Mouse (Mus musculus) heart, postnatal 0 days (tissue): Measurements from ENCODE around the gene Lrrc15. TPM values are rescaled to one million over a fixed set of nuclear protein-coding genes. Genes with fewer than 3 reads are reported as not detected.
A peak's percentile ranks its signal among the peaks of the same experiment; 100 is the strongest.

Experiments
- ATAC-seq: fragments of 200-750 bp; cut with Nextera tagmentation; 2 replicates; pipeline ENCODE4 v1.8.0; 2017; ENCODE audit warnings: low read depth, moderate number of reproducible peaks, moderate library complexity; ENCODE audit not compliant: insufficient read depth
- DNase-seq: peaks from one replicate; pipeline ENCODE4 v3.0.0-alpha.2; 2016; ENCODE audit warnings: low spot score
- H3K27ac ChIP-seq: fragments of 300-500 bp; sonication (generic); 2 replicates; pipeline ENCODE4 v1.5.1; 2014; ENCODE audit warnings: low read depth, mild to moderate bottlenecking
- H3K27me3 ChIP-seq: fragments of 300-500 bp; sonication (generic); 2 replicates; pipeline ENCODE4 v1.6.1; 2014; ENCODE audit warnings: low read length, mixed read lengths; ENCODE audit not compliant: control insufficient read depth, insufficient read depth
- H3K36me3 ChIP-seq: fragments of 300-500 bp; sonication (generic); replicated peaks from 2 replicates; pipeline ENCODE4 v1.6.1; 2014; ENCODE audit warnings: low read length, mixed read lengths; ENCODE audit not compliant: control insufficient read depth, insufficient read depth
- H3K4me1 ChIP-seq: fragments of 300-500 bp; sonication (generic); 2 replicates; pipeline ENCODE4 v1.6.1; 2014; ENCODE audit warnings: antibody characterized with exemption; ENCODE audit not compliant: control insufficient read depth, insufficient read depth
- H3K4me2 ChIP-seq: fragments of 300-500 bp; sonication (generic); 2 replicates; pipeline ENCODE4 v1.6.1; 2014; ENCODE audit warnings: low read depth, mild to moderate bottlenecking, low read length, moderate library complexity
- H3K4me3 ChIP-seq: fragments of 300-500 bp; sonication (generic); 2 replicates; pipeline ENCODE4 v1.5.1; 2014; ENCODE audit warnings: low read depth, low read length
- H3K9ac ChIP-seq: fragments of 300-500 bp; sonication (generic); replicated peaks from 2 replicates; pipeline ENCODE4 v1.6.1; 2014; ENCODE audit warnings: low read depth, low read length, mixed read lengths
- H3K9me3 ChIP-seq: fragments of 300-500 bp; sonication (generic); replicated peaks from 2 replicates; pipeline ENCODE4 v1.6.1; 2016; ENCODE audit warnings: low read length; ENCODE audit not compliant: control insufficient read depth
- CTCF ChIP-seq: IDR thresholded peaks from 2 replicates; pipeline ENCODE4 v1.5.1; 2016; ENCODE audit warnings: antibody characterized with exemption, control low read depth, low read depth
- EP300 ChIP-seq: IDR thresholded peaks from 2 replicates; pipeline ENCODE4 v1.6.1; 2016; ENCODE audit warnings: antibody characterized with exemption, low read depth
- WGBS: fragments of 180-500 bp; shearing (Covaris S2); extraction: QIAGEN DNeasy Blood & Tissue Kit; methylation state at CpG from one replicate; pipeline ENCODE4 v1.1.7; 2014; 5-methylcytosine and 5-hydroxymethylcytosine counted together
- polyA plus RNA-seq: library from polyadenylated mRNA; unstranded; fragments of >200 nt; fragmentation: Nextera tagmentation; extraction: Ambion mirVana; gene quantifications from 2 replicates; pipeline ENCODE4 v1.2.1, GENCODE M21; 2015
- total RNA-seq: library from RNA; depleted of rRNA; stranded (reverse); fragments of >200 nt; gene quantifications from 2 replicates; pipeline ENCODE4 v1.2.3, GENCODE M21; 2014; ENCODE audit warnings: low replicate concordance

Lrrc15 gene
- total and polyA plus RNA-seq, 2 experiments from 2014 or later, result 0.53 TPM; not detected in 1

GRCm38 (mm10) chr16:30308616-30309394, 25.7 kb upstream of the Lrrc15 start:
- H3K9ac ChIP-seq, result peak overlapping the region; percentile 37
- DNase-seq (peak; percentile 12), ATAC-seq (no peak)
- H3K4me1 ChIP-seq, result peaks cover 10% of the 10 kb centered on the region
- H3K4me2 ChIP-seq, result peak overlapping the region; percentile 97
- H3K36me3 ChIP-seq, result 0 out of 2 replicates have a peak, but pooled peaks cover 3% of the 10 kb centered on the region
- WGBS, result under 1% methylated on average over 72 of the region's 72 CpGs
- H3K9me3 ChIP-seq, result no peaks in the 10 kb centered on the region
- TF ChIP-seq CTCF, result no peak
- no peak for TF ChIP-seq EP300
- peaks cover 52% of the 10 kb centered on the region for H3K27me3 ChIP-seq
- peak overlapping the region; percentile 59 for H3K4me3 ChIP-seq
- no peak overlapping the region for H3K27ac ChIP-seq

GRCm38 (mm10) chr16:30307961-30308615, 25.0 kb upstream of the Lrrc15 start:
- no peak for DNase-seq
- Histone ChIP-seq H3K4me1 (peaks cover 10% of the 10 kb centered on the region), H3K9ac (peak overlapping the region; percentile 37), H3K4me3 (peak overlapping the region; percentile 59), H3K4me2 (peak overlapping the region; percentile 97), H3K36me3 (0 out of 2 replicates have a peak, but pooled peaks cover 3% of the 10 kb centered on the region), H3K27ac (no peak overlapping the region), H3K9me3 (no peaks in the 10 kb centered on the region), H3K27me3 (peaks cover 52% of the 10 kb centered on the region)
- WGBS, result 18% methylated on average over 29 of the region's 29 CpGs
- TF ChIP-seq EP300, result no peak
- TF ChIP-seq CTCF, result no peak
- no peak for ATAC-seq

- Histone ChIP-seq H3K4me1 (peaks cover 10% of the 10 kb centered on the region), H3K9me3 (no peaks in the 10 kb centered on the region), H3K4me2 (no peak overlapping the region), H3K4me3 (no peak overlapping the region), H3K27me3 (peaks cover 57% of the 10 kb centered on the region), H3K27ac (no peak overlapping the region), H3K36me3 (0 out of 2 replicates have a peak, but pooled peaks cover 3% of the 10 kb centered on the region), H3K9ac (no peak overlapping the region)
- DNase-seq (no peak), ATAC-seq (no peak)
- 49% methylated on average over 12 of the region's 12 CpGs for WGBS
- TF ChIP-seq CTCF (no peak), EP300 (no peak)
These were observed 24.2 kb upstream of the Lrrc15 start for GRCm38 (mm10) chr16:30307306-30307705.

- no peak for ATAC-seq
- peaks cover 10% of the 10 kb centered on the region for H3K4me1 ChIP-seq
- peaks cover 59% of the 10 kb centered on the region for H3K27me3 ChIP-seq
- no peak for TF ChIP-seq EP300
- no peak for TF ChIP-seq CTCF
- 85% methylated on average over 4 of the region's 4 CpGs for WGBS
- H3K27ac ChIP-seq, result no peak overlapping the region
- no peak overlapping the region for H3K4me3 ChIP-seq
- H3K36me3 ChIP-seq, result no peaks in the 10 kb centered on the region
- H3K9ac ChIP-seq, result no peak overlapping the region
- no peak overlapping the region for H3K4me2 ChIP-seq
- no peaks in the 10 kb centered on the region for H3K9me3 ChIP-seq
- DNase-seq, result no peak
These were observed 23.0 kb upstream of the Lrrc15 start for GRCm38 (mm10) chr16:30306102-30306501.

GRCm38 (mm10) chr16:30304236-30304635, 21.2 kb upstream of the Lrrc15 start:
- WGBS, result 34% methylated on average over 5 of the region's 5 CpGs
- ATAC-seq (no peak), DNase-seq (no peak)
- Histone ChIP-seq H3K36me3 (no peaks in the 10 kb centered on the region), H3K27ac (no peak overlapping the region), H3K9me3 (no peaks in the 10 kb centered on the region), H3K9ac (no peak overlapping the region), H3K4me1 (peaks cover 10% of the 10 kb centered on the region), H3K27me3 (peaks cover 50% of the 10 kb centered on the region), H3K4me2 (no peak overlapping the region), H3K4me3 (no peak overlapping the region)
- TF ChIP-seq CTCF (no peak), EP300 (no peak)
